Mouse (Mus musculus): Measurements from ENCODE around the gene Atxn7l3.

Atxn7l3 gene

DNA sequence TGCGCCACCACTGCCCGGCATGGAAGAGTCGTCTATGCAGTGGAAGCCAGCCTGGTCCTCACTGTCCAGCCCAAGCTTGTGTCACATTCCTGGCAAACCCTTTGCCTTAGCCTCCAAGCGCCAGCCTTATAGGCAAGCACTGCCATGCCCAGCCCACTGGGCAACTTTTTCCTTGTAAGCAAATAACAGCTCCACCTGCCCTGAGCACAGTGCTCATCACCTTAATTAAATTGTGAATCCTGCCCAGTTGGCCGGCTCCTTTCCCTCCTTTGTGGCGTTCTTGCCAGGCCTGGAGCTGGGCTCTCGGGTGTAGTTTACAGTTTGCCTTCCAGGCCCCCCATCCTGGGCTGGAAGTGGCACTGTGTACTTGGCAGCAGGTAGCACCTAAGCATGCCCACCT, 33.2 kb downstream of the Atxn7l3 start:
- peak in 1 of 2 experiments; percentile 29 for DNase-seq

DNA sequence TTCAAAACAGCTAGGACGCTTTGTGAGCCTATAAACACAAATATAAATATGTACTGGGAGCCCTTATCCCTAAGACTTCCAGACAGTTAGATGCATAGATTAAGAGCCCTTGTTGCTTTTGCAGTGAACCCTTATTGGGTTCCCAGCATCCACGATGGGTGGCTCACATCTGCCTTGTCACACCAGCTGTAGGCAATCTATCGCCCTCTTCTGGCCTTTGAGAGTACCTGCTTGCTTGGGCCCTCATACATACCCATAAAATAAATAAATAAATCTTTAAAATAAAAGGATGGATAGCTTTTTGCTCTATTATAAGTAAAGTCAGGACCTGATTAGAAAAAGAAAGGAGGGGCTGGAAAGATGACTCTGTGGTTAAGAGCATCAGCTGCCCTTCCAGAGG, 37.9 kb downstream of the Atxn7l3 start:
- no peak for DNase-seq

DNA sequence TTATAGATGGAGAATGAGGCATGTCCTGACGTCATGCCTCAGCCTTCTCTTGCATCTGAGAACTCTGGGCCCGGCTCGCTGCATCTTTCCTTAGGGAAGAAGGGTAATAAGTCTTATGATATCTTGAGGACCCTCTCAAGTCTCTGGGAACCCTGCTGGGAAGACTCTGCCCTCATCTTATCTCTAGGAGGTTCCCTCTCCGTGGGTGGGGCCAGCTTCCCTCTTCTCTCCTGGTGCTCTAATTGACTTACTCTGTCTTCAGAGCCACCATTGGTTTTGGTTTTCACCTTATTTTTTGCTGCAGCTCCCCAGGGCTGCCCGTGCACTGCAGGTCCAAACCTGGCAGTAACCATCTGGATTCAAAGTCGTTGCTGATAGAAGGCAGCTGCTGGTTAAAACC, 38.3 kb downstream of the Atxn7l3 start:
- no peak for DNase-seq

DNA sequence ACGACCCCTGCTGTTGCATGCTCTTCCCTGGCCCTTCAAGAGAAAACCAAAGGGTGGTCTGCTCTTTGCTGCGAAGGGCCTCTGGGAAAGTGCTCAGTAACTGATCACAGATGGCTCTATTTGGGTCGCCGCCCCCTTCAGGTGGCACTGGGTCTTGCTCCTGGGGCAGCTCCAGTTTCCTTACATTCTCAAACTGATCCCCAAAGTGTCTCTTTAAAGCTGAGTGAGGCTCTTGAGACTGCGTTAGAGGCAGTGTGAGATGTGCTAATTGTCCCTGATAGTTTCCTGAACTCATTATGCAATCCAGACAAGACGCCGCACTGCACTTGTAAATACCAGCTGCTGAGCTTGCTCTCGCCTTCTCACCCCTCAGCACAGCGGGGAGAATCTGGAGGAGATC, 38.9 kb downstream of the Atxn7l3 start:
- DNase-seq, result peak; percentile 27 to 43

DNA sequence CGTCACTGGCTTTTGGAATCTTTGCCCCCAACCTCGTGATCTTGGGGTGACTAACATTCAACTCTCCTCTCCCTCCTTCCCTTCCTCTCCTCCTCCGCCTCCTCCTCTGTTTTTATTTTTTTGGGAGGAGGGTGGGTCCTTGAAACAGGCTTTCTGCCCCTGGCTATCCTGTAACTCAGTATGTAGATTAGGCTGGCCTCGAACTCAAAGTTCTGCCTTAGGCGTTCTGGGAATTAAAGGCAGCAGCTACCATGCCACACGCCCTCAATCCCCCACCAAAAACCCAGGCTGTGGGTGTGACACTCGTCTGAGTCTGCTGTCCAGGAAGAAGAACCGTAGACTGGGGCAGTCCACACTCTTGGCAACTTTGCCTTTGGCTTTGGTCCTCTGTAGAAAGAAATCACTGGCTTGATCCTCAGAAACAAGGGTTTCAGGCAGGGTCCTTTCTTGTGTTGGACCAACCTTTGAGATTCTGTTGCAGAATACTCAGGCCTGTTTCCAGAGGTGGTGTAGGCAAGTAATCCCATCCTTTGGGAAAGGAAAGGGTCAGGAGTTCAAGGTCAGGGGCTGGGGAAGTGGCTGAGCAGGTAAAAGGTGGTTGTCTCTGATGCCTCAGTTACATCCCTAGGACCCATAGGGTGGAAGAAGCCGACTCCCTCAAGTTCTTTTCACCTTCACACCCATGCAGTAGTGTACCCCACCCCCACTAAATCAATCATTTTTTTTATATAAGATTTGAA, 46.9 kb downstream of the Atxn7l3 start:
- DNase-seq, result no peak

DNA sequence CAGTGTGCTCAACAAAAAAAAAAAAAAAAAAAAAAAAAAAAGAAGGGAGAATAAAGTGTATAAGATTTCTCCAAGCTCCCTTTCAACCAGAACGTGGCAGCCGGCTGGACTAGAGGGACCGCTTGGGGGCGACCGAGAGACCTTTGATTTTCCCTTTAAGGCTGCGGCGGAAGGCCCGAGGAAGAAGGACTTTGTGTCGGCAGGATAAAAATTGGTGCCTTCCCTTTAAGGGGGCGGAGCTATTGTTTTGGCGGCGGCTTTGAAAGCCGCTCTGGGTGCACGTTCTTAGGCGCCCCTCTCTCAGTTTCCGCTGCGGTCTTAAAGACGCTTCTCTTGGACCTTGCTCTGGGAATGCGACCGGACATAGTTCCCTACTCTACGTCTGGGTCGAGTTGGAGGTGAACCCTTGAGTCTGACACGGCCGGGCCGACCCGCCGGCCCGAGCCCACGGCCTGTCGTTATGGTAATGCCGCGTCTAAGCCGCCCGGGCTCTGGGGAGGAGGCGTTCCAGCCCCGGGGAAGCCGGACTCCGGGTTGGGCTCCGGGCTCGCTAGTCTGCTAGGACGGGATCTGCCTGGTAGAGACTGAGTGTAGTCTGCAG, 47.7 kb downstream of the Atxn7l3 start, which contains the start of gene BC030867:
TSS of gene BC030867 (plus strand) at position 253 of the 601 bp plus-strand sequence.
- peak; percentile 94 to 96 for DNase-seq

DNA sequence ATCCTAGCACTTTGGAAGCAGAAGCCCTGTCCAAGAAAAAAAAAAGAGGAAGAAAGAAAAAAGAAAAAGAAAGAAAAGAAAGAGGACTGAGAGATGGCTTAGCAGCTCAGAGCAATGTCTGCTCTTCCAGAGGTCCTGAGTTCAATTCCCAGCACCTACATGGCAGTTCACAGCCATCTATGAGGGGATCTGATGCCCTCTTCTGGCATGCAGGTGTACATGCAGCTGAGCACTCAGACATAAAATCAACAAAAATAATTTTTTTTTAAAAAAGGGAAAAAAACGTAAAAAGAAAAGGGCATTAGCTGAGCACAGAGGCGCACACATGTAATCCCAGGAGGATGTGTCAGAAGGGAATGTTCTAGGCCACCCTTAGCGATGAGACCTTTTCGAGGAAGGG, 49.6 kb downstream of the Atxn7l3 start:
- DNase-seq, result no peak

DNA sequence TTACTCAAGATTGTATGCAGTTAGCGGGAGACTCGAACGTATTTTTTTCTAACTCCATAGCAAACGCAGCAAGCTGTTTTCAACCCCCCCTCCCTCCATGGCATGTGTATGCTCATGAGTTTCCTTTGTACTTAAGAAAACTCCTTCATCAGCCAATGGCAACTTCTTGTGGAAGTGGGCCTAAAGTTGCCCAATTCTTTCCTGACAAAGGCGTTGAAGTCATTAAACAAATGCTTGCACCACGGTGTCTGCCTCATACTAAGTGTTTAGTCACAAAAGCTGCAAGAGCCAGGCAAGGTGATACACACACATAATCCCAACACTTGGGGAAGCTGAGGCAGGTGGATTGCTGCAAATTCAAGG, 50.2 kb downstream of the Atxn7l3 start:
- DNase-seq, result no peak

DNA sequence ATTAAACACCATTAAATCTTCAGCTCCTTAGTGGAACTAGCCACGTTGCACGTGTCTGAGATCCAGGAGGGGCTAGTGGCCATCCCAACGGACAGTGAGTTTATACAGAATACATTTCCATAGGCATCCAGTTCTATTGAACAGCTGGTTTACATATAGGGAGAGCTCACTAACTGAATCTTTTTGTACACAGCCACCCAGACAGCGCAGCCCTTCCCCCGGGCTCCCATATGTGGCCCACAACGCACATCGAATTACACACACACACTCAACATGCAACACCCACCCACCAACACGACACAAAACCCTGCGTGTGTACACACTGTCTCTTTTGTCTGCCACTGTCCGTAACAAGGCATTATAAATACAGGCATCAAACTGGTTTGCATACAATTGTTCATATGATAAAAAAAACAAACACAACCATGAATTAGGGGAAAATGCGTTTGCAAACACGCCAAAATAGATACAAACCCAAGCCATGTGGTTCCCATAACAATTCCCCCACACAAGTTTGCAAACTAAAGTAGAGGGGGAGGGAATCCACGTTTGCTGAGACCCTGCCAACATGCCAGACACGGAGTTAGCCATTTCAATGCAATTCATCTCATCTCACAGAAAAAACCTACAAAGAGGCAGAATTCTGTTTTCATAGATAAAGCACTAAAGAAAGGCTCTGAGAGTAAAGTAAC, 50.7 kb downstream of the Atxn7l3 start:
- DNase-seq, result no peak

DNA sequence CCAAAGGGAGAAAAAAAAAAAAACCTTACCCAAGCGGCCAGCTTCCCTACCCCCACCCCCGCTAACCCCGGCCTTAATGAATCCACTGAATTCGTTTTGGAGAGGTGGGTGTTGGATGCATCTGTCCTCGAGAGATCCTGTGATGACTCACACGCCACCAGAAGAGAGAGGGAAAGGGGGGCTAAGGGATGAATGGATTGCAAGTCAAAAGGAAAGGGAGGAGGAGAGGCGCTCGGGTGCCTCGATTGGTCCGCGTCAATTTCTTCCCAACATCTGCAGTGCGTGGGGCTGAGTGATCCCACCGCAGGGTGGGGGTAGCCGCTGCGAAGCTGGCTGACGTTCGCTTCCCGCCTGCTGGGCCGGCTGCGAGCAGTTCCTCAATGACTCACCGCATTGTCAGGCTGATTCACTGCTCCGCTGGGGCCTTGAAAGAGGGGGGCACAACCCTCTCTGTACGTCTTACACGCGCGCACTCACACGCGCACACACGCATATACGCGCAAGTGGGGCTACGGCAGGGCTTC, 51.4 kb downstream of the Atxn7l3 start:
- peak; percentile 72 to 81 for DNase-seq

DNA sequence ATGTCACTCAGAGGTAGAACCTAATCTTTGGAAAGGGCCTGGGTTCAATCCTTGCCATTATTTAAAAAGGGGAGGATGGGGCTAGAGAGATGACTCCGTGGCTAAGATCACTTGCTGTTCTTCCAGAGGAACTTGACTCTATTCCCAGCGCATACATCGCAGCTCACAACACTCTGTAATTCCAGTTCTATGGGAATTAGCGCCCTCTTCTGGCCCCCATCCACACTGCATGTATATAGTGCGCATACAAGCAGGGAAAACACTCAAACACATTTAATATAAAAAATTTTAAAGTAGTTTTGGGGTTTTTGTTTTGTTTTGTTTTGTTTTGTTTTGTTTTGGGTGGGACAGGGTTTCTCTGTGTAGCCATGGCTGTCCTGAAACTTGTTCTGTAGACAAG, 54.6 kb downstream of the Atxn7l3 start:
- no peak for DNase-seq

DNA sequence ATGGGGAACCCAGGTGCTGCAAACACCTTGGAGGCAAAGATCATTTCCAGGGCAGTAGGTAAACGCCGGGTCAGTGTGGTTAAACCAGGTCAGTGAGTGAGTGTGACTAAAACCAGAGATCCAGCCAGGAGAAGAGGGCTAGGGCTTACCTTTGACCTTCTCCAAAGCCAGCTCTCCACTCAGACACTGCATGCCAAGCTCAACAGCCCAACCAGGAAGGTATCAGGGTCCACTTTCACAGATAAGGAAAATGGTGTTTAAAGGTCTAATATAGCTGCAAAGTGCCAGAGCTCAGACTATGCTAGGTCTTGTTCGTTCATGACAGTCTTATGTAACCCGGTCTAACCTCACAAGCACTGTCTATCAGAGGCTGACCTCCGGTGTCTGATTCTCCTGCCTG, 55.2 kb downstream of the Atxn7l3 start:
- DNase-seq, result no peak

DNA sequence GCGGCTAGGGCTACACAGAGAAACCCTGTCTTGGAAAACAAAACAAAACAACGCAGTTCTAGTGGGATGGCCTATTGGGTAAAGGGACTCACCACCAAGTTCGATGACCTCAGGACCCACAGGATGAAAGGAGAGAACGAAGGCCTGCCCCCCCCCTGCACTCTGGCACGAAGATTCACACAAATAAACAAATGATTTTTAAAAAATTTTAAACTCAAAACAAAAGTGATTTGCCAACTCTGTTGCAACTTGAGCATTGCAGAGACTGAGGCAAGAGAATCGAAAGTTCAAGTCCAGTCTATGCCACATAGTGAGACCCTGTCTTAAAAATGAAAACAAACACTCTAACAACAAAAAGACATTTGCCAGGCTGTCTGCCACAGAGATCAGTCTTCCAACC, 55.8 kb downstream of the Atxn7l3 start:
- no peak for DNase-seq

All from cerebellum, postnatal 25 days (tissue).